Mouse (Mus musculus): Measurements from ENCODE around the gene Tm7sf2.

DNA sequence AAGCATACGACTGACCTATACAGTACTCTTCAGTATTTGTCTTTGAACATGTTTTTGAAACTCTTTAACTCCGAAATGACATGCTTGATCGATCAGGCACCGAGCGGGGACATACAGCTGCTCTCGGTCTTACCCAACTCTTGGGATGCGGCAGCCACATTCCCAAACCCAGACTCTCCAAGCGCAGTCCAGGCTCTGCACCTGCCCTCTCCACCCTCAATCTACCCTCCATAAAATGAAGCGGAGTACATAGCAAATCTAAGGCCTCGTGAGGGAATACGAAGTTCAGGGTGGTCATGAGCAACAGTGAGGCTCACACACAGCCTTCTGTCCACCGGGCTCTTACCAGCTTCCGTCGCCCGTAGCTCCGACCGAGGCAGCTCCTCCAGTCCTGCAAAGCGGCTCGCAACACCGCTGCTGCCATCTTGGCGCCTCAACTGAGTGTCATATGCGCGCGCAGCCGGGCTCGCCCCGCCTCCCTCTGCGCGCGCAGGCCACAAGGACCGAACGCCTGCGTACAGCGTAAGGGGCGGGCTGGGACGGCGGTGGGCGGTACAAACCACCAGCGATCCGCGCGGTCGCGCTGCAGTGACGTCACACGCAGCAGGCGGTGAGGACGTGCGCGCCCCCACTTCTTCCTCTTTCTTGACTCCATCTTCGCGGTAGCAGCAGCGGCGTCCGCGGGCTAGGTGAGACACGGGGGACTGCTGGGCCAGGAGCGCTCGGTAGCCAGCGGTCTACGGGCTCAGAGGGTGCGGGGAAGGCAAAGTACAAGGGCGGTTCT is 10.7 kb downstream of the Tm7sf2 start, which contains the start of the genes Mrpl49 and Fau:
- TF ChIP-seq POLR2A (IDR thresholded peaks at IDR 0.05; ENCODE audit: control insufficient read depth, extremely low read depth, insufficient read depth, low read length, poor library complexity) (peak; percentile 96), CTCF (IDR thresholded peaks at IDR 0.05; ENCODE audit: borderline replicate concordance, control insufficient read depth, extremely low read depth, insufficient read depth, low read length, poor library complexity) (peak; percentile 70; the same call in 1 of the 2 replicates)
